Comparison of ENCODE assay signal across 8 mouse cellular contexts in the genomic region with DNA sequence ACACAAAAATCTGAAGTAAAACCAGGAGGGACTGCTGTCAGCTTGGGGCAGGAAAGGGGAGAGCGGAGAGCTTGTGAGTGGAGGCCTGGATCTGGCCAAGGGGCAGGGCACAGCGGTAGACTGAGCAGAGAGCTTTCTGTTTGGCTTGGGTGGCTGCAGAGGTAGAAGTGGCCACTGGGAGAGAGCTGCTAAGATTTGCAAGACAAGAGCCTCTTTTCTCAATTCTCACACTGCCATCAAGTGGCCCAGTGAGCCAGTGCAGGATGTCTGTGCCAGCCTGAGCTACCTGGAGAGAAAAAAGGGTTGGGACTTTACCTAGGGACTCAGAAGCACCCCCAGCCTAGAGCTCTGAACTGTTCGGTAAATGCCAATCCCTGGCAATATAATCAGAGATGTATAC. TPM values are rescaled to one million over a fixed set of nuclear protein-coding genes. Genes with fewer than 3 reads are reported as not detected.
DNase-seq lines count a peak whose midpoint lies in the region; ATAC-seq and TF ChIP-seq lines count a peak whose summit lies in the region.

No protein-coding gene starts in this region.

- H3K9me3 ChIP-seq in forebrain, embryonic 13.5 days (replicated peaks) = no peaks in the 10 kb centered on the region
- H3K9me3 ChIP-seq in heart, postnatal 0 days (replicated peaks; ENCODE audit: control insufficient read depth, low read length) = no peaks in the 10 kb centered on the region
- H3K9me3 ChIP-seq in liver, embryonic 14.5 days (ENCODE audit: control insufficient read depth, low read length) = no peaks in the 10 kb centered on the region

- no peak overlapping the region for H3K9ac ChIP-seq in forebrain, embryonic 13.5 days
- no peak overlapping the region for H3K9ac ChIP-seq in heart, postnatal 0 days (replicated peaks; ENCODE audit: low read depth, low read length)
- H3K9ac ChIP-seq in liver, embryonic 14.5 days (replicated peaks) = no peak overlapping the region

- TF ChIP-seq EP300 in heart, postnatal 0 days (IDR thresholded peaks at IDR 0.05; ENCODE audit: low read depth) = peak; percentile 58; the same call in 1 of the 2 replicates
- TF ChIP-seq EP300 in liver, embryonic 14.5 days (IDR thresholded peaks at IDR 0.05; ENCODE audit: low read depth) = no peak

- H3K4me2 ChIP-seq in forebrain, embryonic 13.5 days = no peak overlapping the region
- H3K4me2 ChIP-seq in heart, postnatal 0 days (ENCODE audit: low read depth, low read length) = no peak overlapping the region
- H3K4me2 ChIP-seq in liver, embryonic 14.5 days (ENCODE audit: low read depth) = no peak overlapping the region

- TF ChIP-seq CTCF in heart, postnatal 0 days (IDR thresholded peaks at IDR 0.05; ENCODE audit: low read depth) = peak; percentile 85
- peak; percentile 72 for TF ChIP-seq CTCF in liver, embryonic 14.5 days (IDR thresholded peaks at IDR 0.05; ENCODE audit: low read depth)

- peak; percentile 86 for ATAC-seq in forebrain, embryonic 13.5 days
- ATAC-seq in heart, postnatal 0 days (ENCODE audit: insufficient read depth, low read depth) = peak; percentile 79
- ATAC-seq in liver, embryonic 14.5 days (ENCODE audit: insufficient read depth) = peak; percentile 25; the same call in 1 of the 2 replicates

- no peaks in the 10 kb centered on the region for H3K4me1 ChIP-seq in forebrain, embryonic 13.5 days
- H3K4me1 ChIP-seq in heart, postnatal 0 days (ENCODE audit: control insufficient read depth, insufficient read depth) = peaks cover 16% of the 10 kb centered on the region
- H3K4me1 ChIP-seq in liver, embryonic 14.5 days (replicated peaks; ENCODE audit: control insufficient read depth in 2 of 2, insufficient read depth in 2 of 2, low read length in 1 of 2) = 0 out of 4 replicates have a peak, but pooled peaks cover 0 to 2% of the 10 kb centered on the region in 2 experiments

- H3K4me3 ChIP-seq in forebrain, embryonic 13.5 days = no peak overlapping the region
- H3K4me3 ChIP-seq in heart, postnatal 0 days (ENCODE audit: low read depth, low read length) = no peak overlapping the region
- H3K4me3 ChIP-seq in liver, embryonic 14.5 days (ENCODE audit: insufficient read depth in 1 of 2, low read depth in 2 of 2, low read length in 2 of 2) = no peak overlapping the region

- 25% methylated on average over 3 of the region's 3 CpGs for WGBS in forebrain, embryonic 13.5 days
- 14% methylated on average over 3 of the region's 3 CpGs for WGBS in heart, postnatal 0 days
- WGBS in liver, embryonic 14.5 days (ENCODE audit: insufficient replicate concordance) = 35% methylated on average over 3 of the region's 3 CpGs

- H3K27ac ChIP-seq in forebrain, embryonic 13.5 days = no peak overlapping the region
- H3K27ac ChIP-seq in heart, postnatal 0 days (ENCODE audit: low read depth) = peak overlapping the region; percentile 49
- no peak overlapping the region for H3K27ac ChIP-seq in liver, embryonic 14.5 days

- no peaks in the 10 kb centered on the region for H3K36me3 ChIP-seq in forebrain, embryonic 13.5 days (ENCODE audit: poor library complexity, severe bottlenecking)
- no peaks in the 10 kb centered on the region for H3K36me3 ChIP-seq in heart, postnatal 0 days (replicated peaks; ENCODE audit: control insufficient read depth, insufficient read depth, low read length)
- no peaks in the 10 kb centered on the region for H3K36me3 ChIP-seq in liver, embryonic 14.5 days (replicated peaks; ENCODE audit: control insufficient read depth, insufficient read depth, low read depth)

- DNase-seq in CD8-positive naive resting alpha-beta T cell, adult 2 months (ENCODE audit: low read depth in 2 of 2, low spot score in 2 of 2) = peak; percentile 34 to 39
- peak; percentile 65 for DNase-seq in brain, embryonic 18.5 days (ENCODE audit: low read depth, low spot score)
- peak; percentile 93 for DNase-seq in heart, postnatal 0 days (ENCODE audit: low spot score)
- peak; percentile 88 to 90 for DNase-seq in kidney, postnatal 36 days
- no peak for DNase-seq in liver, embryonic 14.5 days (ENCODE audit: low read depth in 3 of 3, low spot score in 3 of 3)
- peak; percentile 63 for DNase-seq in neural tube, embryonic 10.5 days (ENCODE audit: extremely low spot score, low spot score)
- DNase-seq in testis, postnatal 14 days (ENCODE audit: low spot score) = peak; percentile 46

- H3K27me3 ChIP-seq in forebrain, embryonic 13.5 days = no peaks in the 10 kb centered on the region
- H3K27me3 ChIP-seq in heart, postnatal 0 days (ENCODE audit: control insufficient read depth, insufficient read depth, low read length) = no peaks in the 10 kb centered on the region
- H3K27me3 ChIP-seq in liver, embryonic 14.5 days (ENCODE audit: control insufficient read depth, insufficient read depth, low read length) = no peaks in the 10 kb centered on the region

RNA-seq across cellular contexts. Expression of a gene that starts 24.8 kb away (rescaled TPM):
- 207 and 209 TPM in 2 replicates for polyA plus RNA-seq in forebrain, embryonic 13.5 days (2015; fragmentation: Nextera tagmentation; extraction: Ambion mirVana)
- 52.6 and 65.3 TPM in 2 replicates for total RNA-seq in heart, postnatal 0 days (2014; rRNA removed; ENCODE audit: low replicate concordance)
- polyA plus RNA-seq in heart, postnatal 0 days (2015; fragmentation: Nextera tagmentation; extraction: Ambion mirVana) = 203 and 213 TPM in 2 replicates
- 18.2 and 44.0 TPM in 2 replicates for polyA plus RNA-seq in liver, embryonic 14.5 days (2012; rRNA removed)
- polyA plus RNA-seq in liver, embryonic 14.5 days (2014; fragmentation: Nextera tagmentation; extraction: Ambion mirVana) = 137 and 143 TPM in 2 replicates

RNA-seq across cellular contexts. Expression of a gene that starts 50.0 kb away (rescaled TPM):
- polyA plus RNA-seq in forebrain, embryonic 13.5 days (2015; fragmentation: Nextera tagmentation; extraction: Ambion mirVana) = 24.0 and 25.7 TPM in 2 replicates
- total RNA-seq in heart, postnatal 0 days (2014; rRNA removed; ENCODE audit: low replicate concordance) = 1.3 and 3.9 TPM in 2 replicates
- polyA plus RNA-seq in heart, postnatal 0 days (2015; fragmentation: Nextera tagmentation; extraction: Ambion mirVana) = 8.0 and 8.8 TPM in 2 replicates
- 2.1 and 5.2 TPM in 2 replicates for polyA plus RNA-seq in liver, embryonic 14.5 days (2012; rRNA removed)
- polyA plus RNA-seq in liver, embryonic 14.5 days (2014; fragmentation: Nextera tagmentation; extraction: Ambion mirVana) = 9.6 and 11.2 TPM in 2 replicates

Comparison
In these comparisons a context has a peak if more than half of its experiments do, and no peak if none do; other contexts are left out.
1. DNase-seq: peak in CD8-positive naive resting alpha-beta T cell, adult 2 months (2 of 2), brain, embryonic 18.5 days (single experiment), heart, postnatal 0 days (single experiment), kidney, postnatal 36 days (2 of 2), neural tube, embryonic 10.5 days (single experiment) and testis, postnatal 14 days (single experiment); none in liver, embryonic 14.5 days (0 of 3).
2. ATAC-seq: peak in every context shown above with its lines; median percentile 86 in forebrain, embryonic 13.5 days; 79 in heart, postnatal 0 days; 25 in liver, embryonic 14.5 days.